Mouse (Mus musculus): ENCODE measurements around the gene Zfyve28. TPM values are rescaled to one million over a fixed set of nuclear protein-coding genes. Genes with fewer than 3 reads are reported as not detected.

The Zfyve28 gene
- total and polyA plus RNA-seq, 2 experiments from 2014 or later, result 0.04 to 0.19 TPM

- no peaks in the 10 kb centered on the region for H3K9me3 ChIP-seq (replicated peaks; ENCODE audit: control insufficient read depth, low read length)
- no peak overlapping the region for H3K9ac ChIP-seq (replicated peaks; ENCODE audit: low read depth, low read length)
- H3K27ac ChIP-seq (ENCODE audit: low read depth), result no peak overlapping the region
- no peak overlapping the region for H3K4me2 ChIP-seq (ENCODE audit: low read depth, low read length)
- no peak overlapping the region for H3K4me3 ChIP-seq (ENCODE audit: low read depth, low read length)
- no peaks in the 10 kb centered on the region for H3K36me3 ChIP-seq (replicated peaks; ENCODE audit: control insufficient read depth, insufficient read depth, low read length)
- DNase-seq (ENCODE audit: low spot score) (no peak), ATAC-seq (ENCODE audit: insufficient read depth, low read depth) (no peak)
- no peak for TF ChIP-seq EP300 (IDR thresholded peaks at IDR 0.05; ENCODE audit: low read depth)
- no peak for TF ChIP-seq CTCF (IDR thresholded peaks at IDR 0.05; ENCODE audit: low read depth)
- H3K4me1 ChIP-seq (ENCODE audit: control insufficient read depth, insufficient read depth), result peaks cover 4% of the 10 kb centered on the region; the same call in 1 of the 2 replicates
- H3K27me3 ChIP-seq (ENCODE audit: control insufficient read depth, insufficient read depth, low read length), result peaks cover 10% of the 10 kb centered on the region; the same call in 1 of the 2 replicates
- 56% methylated on average over 4 of the region's 4 CpGs for WGBS
Measured at GRCm38 (mm10) chr5:34235056-34235455, 53.2 kb downstream of the Zfyve28 start.

DNA sequence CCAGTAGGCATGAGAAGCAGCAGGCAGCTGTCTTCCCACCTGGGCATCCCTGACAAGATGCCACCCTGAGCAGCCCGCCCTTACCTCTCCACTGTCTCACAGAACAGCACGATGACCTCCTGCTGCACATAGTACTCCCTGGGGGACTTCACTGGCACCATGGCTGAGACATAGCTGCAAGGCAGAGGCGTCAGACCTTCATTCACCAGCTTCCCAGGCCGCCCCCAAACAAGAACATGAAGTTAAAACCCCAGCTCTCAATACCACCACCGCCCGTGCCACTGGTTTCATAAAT lies 55.1 kb downstream of the Zfyve28 start:
- Histone ChIP-seq H3K27me3 (ENCODE audit: control insufficient read depth, insufficient read depth, low read length) (peaks cover 10% of the 10 kb centered on the region; the same call in 1 of the 2 replicates), H3K4me3 (ENCODE audit: low read depth, low read length) (no peak overlapping the region), H3K4me2 (ENCODE audit: low read depth, low read length) (no peak overlapping the region), H3K9me3 (replicated peaks; ENCODE audit: control insufficient read depth, low read length) (no peaks in the 10 kb centered on the region), H3K27ac (ENCODE audit: low read depth) (peak overlapping the region; percentile 28; the same call in 1 of the 2 replicates), H3K36me3 (replicated peaks; ENCODE audit: control insufficient read depth, insufficient read depth, low read length) (no peaks in the 10 kb centered on the region), H3K9ac (replicated peaks; ENCODE audit: low read depth, low read length) (no peak overlapping the region), H3K4me1 (ENCODE audit: control insufficient read depth, insufficient read depth) (peaks cover 7% of the 10 kb centered on the region; the same call in 1 of the 2 replicates)
- DNase-seq (ENCODE audit: low spot score) (no peak), ATAC-seq (ENCODE audit: insufficient read depth, low read depth) (no peak)
- 87% methylated on average over 6 of the region's 6 CpGs for WGBS
- no peak for TF ChIP-seq EP300 (IDR thresholded peaks at IDR 0.05; ENCODE audit: low read depth)
- no peak for TF ChIP-seq CTCF (IDR thresholded peaks at IDR 0.05; ENCODE audit: low read depth)

GRCm38 (mm10) chr5:34232481-34233220 lies 55.6 kb downstream of the Zfyve28 start:
- 80% methylated on average over 8 of the region's 8 CpGs for WGBS
- Histone ChIP-seq H3K4me2 (ENCODE audit: low read depth, low read length) (no peak overlapping the region), H3K36me3 (replicated peaks; ENCODE audit: control insufficient read depth, insufficient read depth, low read length) (no peaks in the 10 kb centered on the region), H3K4me1 (ENCODE audit: control insufficient read depth, insufficient read depth) (peaks cover 7% of the 10 kb centered on the region; the same call in 1 of the 2 replicates), H3K27me3 (ENCODE audit: control insufficient read depth, insufficient read depth, low read length) (peaks cover 10% of the 10 kb centered on the region; the same call in 1 of the 2 replicates), H3K4me3 (ENCODE audit: low read depth, low read length) (no peak overlapping the region), H3K9me3 (replicated peaks; ENCODE audit: control insufficient read depth, low read length) (no peaks in the 10 kb centered on the region), H3K9ac (replicated peaks; ENCODE audit: low read depth, low read length) (no peak overlapping the region), H3K27ac (ENCODE audit: low read depth) (peak overlapping the region; percentile 28; the same call in 1 of the 2 replicates)
- TF ChIP-seq CTCF (IDR thresholded peaks at IDR 0.05; ENCODE audit: low read depth) (no peak), EP300 (IDR thresholded peaks at IDR 0.05; ENCODE audit: low read depth) (no peak)
- no peak for ATAC-seq (ENCODE audit: insufficient read depth, low read depth)
- DNase-seq (ENCODE audit: low spot score), result no peak

- DNase-seq (ENCODE audit: low spot score) (no peak), ATAC-seq (ENCODE audit: insufficient read depth, low read depth) (no peak)
- H3K36me3 ChIP-seq (replicated peaks; ENCODE audit: control insufficient read depth, insufficient read depth, low read length), result no peaks in the 10 kb centered on the region
- H3K4me1 ChIP-seq (ENCODE audit: control insufficient read depth, insufficient read depth), result peaks cover 7% of the 10 kb centered on the region; the same call in 1 of the 2 replicates
- H3K4me2 ChIP-seq (ENCODE audit: low read depth, low read length), result no peak overlapping the region
- H3K27me3 ChIP-seq (ENCODE audit: control insufficient read depth, insufficient read depth, low read length), result peaks cover 10% of the 10 kb centered on the region; the same call in 1 of the 2 replicates
- H3K27ac ChIP-seq (ENCODE audit: low read depth), result no peak overlapping the region; the same call in 1 of the 2 replicates
- no peak overlapping the region for H3K4me3 ChIP-seq (ENCODE audit: low read depth, low read length)
- no peak overlapping the region for H3K9ac ChIP-seq (replicated peaks; ENCODE audit: low read depth, low read length)
- TF ChIP-seq EP300 (IDR thresholded peaks at IDR 0.05; ENCODE audit: low read depth), result no peak
- TF ChIP-seq CTCF (IDR thresholded peaks at IDR 0.05; ENCODE audit: low read depth), result no peak
- H3K9me3 ChIP-seq (replicated peaks; ENCODE audit: control insufficient read depth, low read length), result no peaks in the 10 kb centered on the region
- WGBS, result 79% methylated on average over 6 of the region's 6 CpGs
Measured at GRCm38 (mm10) chr5:34231901-34232300, 56.3 kb downstream of the Zfyve28 start.

DNA sequence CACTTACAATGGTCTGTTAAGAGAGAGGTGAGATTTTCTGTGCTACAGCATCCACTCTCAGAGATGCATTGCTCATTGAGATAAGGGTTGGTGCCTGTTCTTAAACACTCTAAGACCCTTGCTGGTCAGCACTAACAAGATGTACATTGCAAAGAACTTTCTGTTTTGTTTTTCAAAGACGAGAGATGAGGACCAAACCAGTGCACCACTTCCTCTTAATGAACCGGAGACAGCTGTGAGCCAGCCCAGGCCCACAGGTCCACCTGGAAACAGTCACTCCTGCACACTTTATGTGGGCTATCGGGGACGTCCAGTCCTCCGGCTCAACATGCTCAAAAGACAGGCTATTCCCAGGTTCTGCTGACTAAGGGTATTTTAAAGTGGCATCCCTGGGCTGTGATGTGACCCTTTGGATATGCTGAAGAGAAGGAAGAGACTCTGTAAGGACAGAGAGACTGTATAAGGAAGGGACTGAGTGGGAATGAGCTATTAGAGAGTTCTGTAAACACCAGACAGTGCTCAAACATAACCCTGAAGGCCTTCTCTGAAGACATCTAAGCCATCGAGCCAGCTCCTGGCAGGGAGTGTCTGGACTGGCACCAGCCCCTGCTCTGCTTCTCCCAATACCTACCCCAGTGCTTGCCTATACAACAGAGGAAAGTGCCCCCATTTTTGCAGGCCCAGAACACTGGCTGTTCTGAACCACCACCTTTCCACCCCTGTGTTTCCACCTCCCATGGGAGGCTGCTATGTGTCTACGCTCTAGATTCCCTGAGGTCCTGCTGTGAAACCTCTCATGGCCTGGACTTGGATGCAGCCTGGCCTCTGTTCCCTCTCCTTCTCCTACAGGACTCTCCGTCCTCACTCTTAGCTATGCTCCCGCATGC lies 57.4 kb downstream of the Zfyve28 start:
- 73% methylated on average over 9 of the region's 9 CpGs for WGBS
- TF ChIP-seq CTCF (IDR thresholded peaks at IDR 0.05; ENCODE audit: low read depth) (no peak), EP300 (IDR thresholded peaks at IDR 0.05; ENCODE audit: low read depth) (no peak)

More for the DNA sequence above, 57.4 kb downstream of the Zfyve28 start:
- H3K4me1 ChIP-seq (ENCODE audit: control insufficient read depth, insufficient read depth), result peaks cover 7% of the 10 kb centered on the region; the same call in 1 of the 2 replicates
- H3K9ac ChIP-seq (replicated peaks; ENCODE audit: low read depth, low read length), result no peak overlapping the region
- peaks cover 13% of the 10 kb centered on the region; the same call in 1 of the 2 replicates for H3K27me3 ChIP-seq (ENCODE audit: control insufficient read depth, insufficient read depth, low read length)
- DNase-seq (ENCODE audit: low spot score) (no peak), ATAC-seq (ENCODE audit: insufficient read depth, low read depth) (no peak)
- no peak overlapping the region for H3K4me3 ChIP-seq (ENCODE audit: low read depth, low read length)
- no peak overlapping the region; the same call in 1 of the 2 replicates for H3K4me2 ChIP-seq (ENCODE audit: low read depth, low read length)
- H3K36me3 ChIP-seq (replicated peaks; ENCODE audit: control insufficient read depth, insufficient read depth, low read length), result no peaks in the 10 kb centered on the region
- H3K9me3 ChIP-seq (replicated peaks; ENCODE audit: control insufficient read depth, low read length), result no peaks in the 10 kb centered on the region
- no peak overlapping the region for H3K27ac ChIP-seq (ENCODE audit: low read depth)

Data from heart, postnatal 0 days (tissue).